Mouse (Mus musculus): ENCODE data around the gene Vnn1.

The Vnn1 gene

GRCm38 (mm10) chr10:23894601-23895349 is at the start of gene Vnn1:
Vnn1 (plus strand) TSS chr10:23894688.
- DNase-seq (ENCODE audit: low spot score in 2 of 2) = no peak

GRCm38 (mm10) chr10:23851228-23851912 is 43.1 kb upstream of the Vnn1 start, which contains the start of gene Vnn3:
Vnn3 (plus strand) TSS chr10:23851462.
- DNase-seq (ENCODE audit: low spot score in 2 of 2) = no peak

GRCm38 (mm10) chr10:23852096-23852495 is 42.4 kb upstream of the Vnn1 start:
- DNase-seq (ENCODE audit: low spot score in 2 of 2) = no peak

- DNase-seq (ENCODE audit: low spot score in 2 of 2) = no peak
Measured at GRCm38 (mm10) chr10:23864362-23865312, 29.9 kb upstream of the Vnn1 start.

GRCm38 (mm10) chr10:23880695-23881094 is 13.8 kb upstream of the Vnn1 start:
- DNase-seq (ENCODE audit: low spot score in 2 of 2) = no peak

GRCm38 (mm10) chr10:23884910-23885309 is 9.6 kb upstream of the Vnn1 start:
- no peak for DNase-seq (ENCODE audit: low spot score in 2 of 2)

- DNase-seq (ENCODE audit: low spot score in 2 of 2) = no peak
Measured at GRCm38 (mm10) chr10:23886060-23886459, 8.4 kb upstream of the Vnn1 start.

GRCm38 (mm10) chr10:23892987-23893386 is 1.5 kb upstream of the Vnn1 start:
- DNase-seq (ENCODE audit: low spot score in 2 of 2) = no peak

- DNase-seq (ENCODE audit: low spot score in 2 of 2) = no peak
Measured at GRCm38 (mm10) chr10:23895376-23895775, 888 bp downstream of the Vnn1 start.

- no peak for DNase-seq (ENCODE audit: low spot score in 2 of 2)
Measured at GRCm38 (mm10) chr10:23901119-23901518, 6.6 kb downstream of the Vnn1 start.

- DNase-seq (ENCODE audit: low spot score in 2 of 2) = no peak
Measured at GRCm38 (mm10) chr10:23905661-23906060, 11.2 kb downstream of the Vnn1 start.

- DNase-seq (ENCODE audit: low spot score in 2 of 2) = no peak
Measured at GRCm38 (mm10) chr10:23920056-23920455, 25.6 kb downstream of the Vnn1 start, which contains the start of gene Taar1. Taar1 (plus strand) TSS chr10:23920356.

GRCm38 (mm10) chr10:23922468-23922867 is 28.0 kb downstream of the Vnn1 start:
- DNase-seq (ENCODE audit: low spot score in 2 of 2) = no peak

- peak in 1 of 2 experiments; percentile 3 for DNase-seq (ENCODE audit: low spot score in 2 of 2)
Measured at GRCm38 (mm10) chr10:23923941-23924340, 29.5 kb downstream of the Vnn1 start.

GRCm38 (mm10) chr10:23937613-23938012 is 43.1 kb downstream of the Vnn1 start:
- DNase-seq (ENCODE audit: low spot score in 2 of 2) = no peak

- DNase-seq (ENCODE audit: low spot score in 2 of 2) = no peak
Measured at GRCm38 (mm10) chr10:23938312-23938711, 43.8 kb downstream of the Vnn1 start, which contains the start of gene Taar2. Taar2 (plus strand) TSS chr10:23938572.

GRCm38 (mm10) chr10:23942465-23942864 is 48.0 kb downstream of the Vnn1 start:
- DNase-seq (ENCODE audit: low spot score in 2 of 2) = no peak

- DNase-seq (ENCODE audit: low spot score in 2 of 2) = no peak
Measured at GRCm38 (mm10) chr10:23948026-23948425, 53.5 kb downstream of the Vnn1 start.

GRCm38 (mm10) chr10:23949508-23950005 is 55.1 kb downstream of the Vnn1 start, which contains the start of gene Taar3:
Taar3 (plus strand) TSS chr10:23949558.
- DNase-seq (ENCODE audit: low spot score in 2 of 2) = no peak

GRCm38 (mm10) chr10:23951714-23952113 is 57.2 kb downstream of the Vnn1 start:
- no peak for DNase-seq (ENCODE audit: low spot score in 2 of 2)

Data from heart, adult 9 months (tissue).